Mouse (Mus musculus): ENCODE measurements around the gene Rabac1. TPM values are rescaled to one million over a fixed set of nuclear protein-coding genes. Genes with fewer than 3 reads are reported as not detected.

Rabac1 gene
- 770 and 891 TPM in 2 replicates for polyA plus RNA-seq (2012; rRNA removed)

DNA sequence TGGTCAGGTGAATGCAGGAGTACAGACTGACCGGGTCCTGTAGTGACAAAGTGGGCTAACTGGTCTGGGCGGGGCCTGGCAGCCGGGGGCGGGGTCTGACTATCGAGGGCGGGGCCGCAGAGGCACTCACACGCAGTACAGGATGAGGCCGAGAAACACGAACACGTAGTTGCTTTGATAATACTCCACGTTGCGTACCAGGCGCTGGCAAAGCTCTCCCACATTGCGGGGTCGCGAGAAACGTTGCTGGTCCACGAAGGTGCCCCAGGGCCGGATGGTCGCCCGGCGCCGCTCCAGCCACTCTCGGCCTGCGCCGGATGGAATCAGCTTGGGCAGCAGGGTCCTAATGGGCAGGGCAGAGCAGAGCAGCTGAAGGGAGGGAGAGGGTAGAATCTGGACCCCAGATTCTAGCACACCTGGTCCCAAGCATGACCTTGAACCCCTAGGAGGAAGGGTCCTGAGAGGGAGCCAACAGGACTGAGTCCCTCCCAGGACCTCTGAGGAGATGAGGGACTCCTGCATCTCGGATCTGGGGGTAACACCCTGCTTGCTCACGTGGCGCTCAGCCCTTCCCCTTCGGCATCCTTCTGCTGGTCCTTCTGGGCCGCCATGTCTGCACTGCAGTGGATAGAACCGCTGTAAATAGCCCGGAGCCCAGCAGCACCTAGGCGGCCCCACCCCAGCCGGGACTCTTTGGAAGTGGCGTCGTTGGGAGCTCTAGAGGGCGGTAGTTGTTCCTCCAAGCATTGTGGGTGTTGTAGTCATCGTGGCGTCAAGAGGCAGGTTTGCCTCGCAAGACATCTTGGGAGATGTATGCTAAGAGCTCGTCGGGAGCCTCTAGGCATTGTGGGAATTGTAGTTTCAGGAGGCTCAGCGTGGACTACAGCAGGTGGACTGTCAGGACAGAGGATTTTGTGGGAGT, at the start of gene Rabac1:
Gene Rabac1, minus strand, starts transcription at position 783 of the 922 bp plus-strand sequence.

DNA sequence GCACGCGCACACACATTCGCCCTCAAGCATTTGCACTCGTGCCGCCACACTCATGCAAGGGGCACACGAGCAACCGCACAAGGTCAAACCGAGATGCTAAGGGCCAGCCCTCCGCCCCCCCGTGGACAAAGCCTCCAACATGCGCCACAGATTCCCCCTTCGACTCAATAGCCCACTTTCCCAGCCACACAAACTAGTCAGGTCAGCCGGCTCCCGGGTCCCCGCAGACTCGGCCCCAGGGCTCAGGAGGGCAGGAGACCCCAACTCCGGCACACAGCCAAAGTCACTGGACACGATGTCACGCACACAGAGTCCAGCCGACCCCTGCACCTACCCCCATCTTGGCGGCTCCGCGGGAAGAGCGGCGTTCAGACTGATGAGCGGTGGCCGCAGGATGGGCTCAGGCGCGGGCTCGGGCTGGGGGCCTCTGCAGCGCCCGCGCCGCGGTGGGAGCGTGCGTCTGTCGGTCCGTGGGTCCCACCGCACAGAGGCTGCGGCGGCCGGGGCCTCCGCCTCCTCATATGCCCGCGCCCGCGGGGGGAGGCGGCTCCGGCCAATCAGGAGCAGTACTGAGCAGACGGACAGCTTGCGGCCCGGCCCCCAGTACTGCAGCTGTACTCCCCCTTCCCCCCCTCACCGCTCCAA, 33.0 kb upstream of the Rabac1 start, which contains the start of gene Atp1a3:
Gene Atp1a3, minus strand, starts transcription at position 538 of the 645 bp plus-strand sequence.

GRCm38 (mm10) chr7:24944257-24944950, 28.1 kb downstream of the Rabac1 start, which contains the start of gene Gm4881:
Gene Gm4881 (minus strand): TSS chr7:24944494.

Other genes starting within 250 kb of the Rabac1 start
- not detected in 2 replicates for gene Gm4763, start 245.8 kb downstream of the Rabac1 start, polyA plus RNA-seq (2012; rRNA removed)
- 3.6 and 5.0 TPM in 2 replicates for gene Cd177, start 212.4 kb downstream of the Rabac1 start, polyA plus RNA-seq (2012; rRNA removed)
- 0.25 and 0.35 TPM in 2 replicates for gene Ceacam10, start 195.5 kb downstream of the Rabac1 start, polyA plus RNA-seq (2012; rRNA removed)
- gene Gm9844, start 110.5 kb downstream of the Rabac1 start, polyA plus RNA-seq (2012; rRNA removed): 0.84 and 1.3 TPM in 2 replicates
- gene Lypd4, start 102.8 kb downstream of the Rabac1 start, polyA plus RNA-seq (2012; rRNA removed): not detected in 2 replicates
- gene Dmrtc2, start 102.7 kb downstream of the Rabac1 start, polyA plus RNA-seq (2012; rRNA removed): not detected in 2 replicates
- gene Rps19, start 88.4 kb downstream of the Rabac1 start, polyA plus RNA-seq (2012; rRNA removed): 750 and 831 TPM in 2 replicates
- gene Cd79a, start 75.4 kb downstream of the Rabac1 start, polyA plus RNA-seq (2012; rRNA removed): 1.5 and 2.0 TPM in 2 replicates
- gene Arhgef1, start 69.8 kb downstream of the Rabac1 start, polyA plus RNA-seq (2012; rRNA removed): 299 and 332 TPM in 2 replicates
- gene Gm4881, start 28.3 kb downstream of the Rabac1 start, polyA plus RNA-seq (2012; rRNA removed): not detected in 2 replicates
- gene Atp1a3, start 33.2 kb upstream of the Rabac1 start, polyA plus RNA-seq (2012; rRNA removed): 18.6 and 25.7 TPM in 2 replicates
- gene Grik5, start 99.6 kb upstream of the Rabac1 start, polyA plus RNA-seq (2012; rRNA removed): 94.3 and 103 TPM in 2 replicates
- 72.5 and 73.2 TPM in 2 replicates for gene Zfp574, start 99.8 kb upstream of the Rabac1 start, polyA plus RNA-seq (2012; rRNA removed)
- 4.0 and 5.4 TPM in 2 replicates for gene Pou2f2, start 207.0 kb upstream of the Rabac1 start, polyA plus RNA-seq (2012; rRNA removed)
- 34.0 and 36.0 TPM in 2 replicates for gene Dedd2, start 247.9 kb upstream of the Rabac1 start, polyA plus RNA-seq (2012; rRNA removed)
- gene Zfp526, start 248.7 kb upstream of the Rabac1 start, polyA plus RNA-seq (2012; rRNA removed): 21.8 and 23.1 TPM in 2 replicates